ENCODE assay signal across 20 mouse cellular contexts in genomic region chr11:96966172-96966571, GRCm38 (mm10). TPM values are rescaled to one million over a fixed set of nuclear protein-coding genes. Genes with fewer than 3 reads are reported as not detected.
DNase-seq lines count a peak whose midpoint lies in the region; ATAC-seq and TF ChIP-seq lines count a peak whose summit lies in the region.
"Had no signal": no experiment of that assay in that cellular context is flagged by ENCODE, and none has a peak within 500 bp of the region (broad histone marks: within the 10 kb centered on the region; RNA-seq: fewer than 3 reads in every experiment).

No protein-coding gene starts in this region.

- no peaks in the 10 kb centered on the region for H3K27me3 ChIP-seq in kidney, embryonic 15.5 days
- no peaks in the 10 kb centered on the region for H3K27me3 ChIP-seq in CH12.LX (replicated peaks)
- no peaks in the 10 kb centered on the region for H3K27me3 ChIP-seq in liver, embryonic 16.5 days (ENCODE audit: control insufficient read depth, insufficient read depth, low read depth, low read length)
- H3K27me3 ChIP-seq: heart, embryonic 13.5 days; hindbrain, embryonic 15.5 days; neural tube, embryonic 15.5 days had no signal

- no peaks in the 10 kb centered on the region for H3K9me3 ChIP-seq in kidney, embryonic 15.5 days (replicated peaks)
- H3K9me3 ChIP-seq in CH12.LX (replicated peaks; ENCODE audit: low read length) = no peaks in the 10 kb centered on the region
- H3K9me3 ChIP-seq in liver, embryonic 16.5 days (replicated peaks; ENCODE audit: control insufficient read depth, low read length) = no peaks in the 10 kb centered on the region
- H3K9me3 ChIP-seq: heart, embryonic 13.5 days; hindbrain, embryonic 15.5 days; neural tube, embryonic 15.5 days had no signal

- peaks cover 22% of the 10 kb centered on the region for H3K79me2 ChIP-seq in CH12.LX (replicated peaks; ENCODE audit: control insufficient read depth, extremely low read depth, insufficient read depth, poor library complexity, severe bottlenecking)

- peaks cover 19% of the 10 kb centered on the region for H3K36me3 ChIP-seq in kidney, embryonic 15.5 days
- H3K36me3 ChIP-seq in CH12.LX (replicated peaks in 1 of 2; ENCODE audit: control insufficient read depth in 1 of 2, insufficient read depth in 1 of 2, low read length in 1 of 2) = peaks cover 26 to 51% of the 10 kb centered on the region in 2 experiments
- peaks cover 18% of the 10 kb centered on the region for H3K36me3 ChIP-seq in liver, embryonic 16.5 days (ENCODE audit: control insufficient read depth, insufficient read depth)

- H3K9ac ChIP-seq in kidney, embryonic 15.5 days = no peak overlapping the region
- peak overlapping the region; percentile 58 for H3K9ac ChIP-seq in CH12.LX (ENCODE audit: insufficient read depth, low read depth)
- no peak overlapping the region for H3K9ac ChIP-seq in liver, embryonic 16.5 days (ENCODE audit: low read depth, low read length)
- H3K9ac ChIP-seq: hindbrain, embryonic 15.5 days; neural tube, embryonic 15.5 days had no signal

- ATAC-seq in kidney, embryonic 15.5 days (replicated peaks; ENCODE audit: low FRiP score) = no peak
- no peak for ATAC-seq in liver, embryonic 16.5 days (ENCODE audit: low read depth)
- no peak for ATAC-seq in frontal cortex, adult (ENCODE audit: low TSS enrichment)
- ATAC-seq: forebrain, embryonic 16.5 days; midbrain, embryonic 16.5 days had no signal

- no peak overlapping the region for H3K4me2 ChIP-seq in kidney, embryonic 15.5 days
- H3K4me2 ChIP-seq in CH12.LX (ENCODE audit: insufficient read depth, low read depth, poor library complexity, severe bottlenecking) = peak overlapping the region; percentile 4; the same call in 1 of the 2 replicates
- no peak overlapping the region for H3K4me2 ChIP-seq in liver, embryonic 16.5 days (ENCODE audit: low read depth, low read length)
- H3K4me2 ChIP-seq: hindbrain, embryonic 15.5 days; neural tube, embryonic 15.5 days had no signal

- TF ChIP-seq EP300 in CH12.LX (IDR thresholded peaks at IDR 0.05; ENCODE audit: low read length) = no peak

- H3K4me3 ChIP-seq in kidney, embryonic 15.5 days (replicated peaks) = no peak overlapping the region
- H3K4me3 ChIP-seq in CH12.LX (replicated peaks in 1 of 3; ENCODE audit: low read depth in 2 of 3, low read length in 2 of 3, poor library complexity in 1 of 3) = no peak overlapping the region
- H3K4me3 ChIP-seq in bone marrow, adult 2 months (replicated peaks; ENCODE audit: control insufficient read depth, low read depth, low read length) = no peak overlapping the region
- H3K4me3 ChIP-seq in liver, embryonic 16.5 days (ENCODE audit: low read depth, low read length) = no peak overlapping the region
- H3K4me3 ChIP-seq: heart, embryonic 13.5 days; hindbrain, embryonic 15.5 days; neural tube, embryonic 15.5 days had no signal

- dilution Hi-C loops in CH12.LX (cut with MboI; ENCODE audit: extremely low pct_ligation_motif_present, extremely low pct_unique_long_range_greater_than_20kb, low sequenced_read_pairs) = no loop called here

- 85% methylated on average over 3 of the region's 3 CpGs for WGBS in kidney, embryonic 15.5 days
- WGBS in bone marrow, adult 2 months = 67% methylated on average over 3 of the region's 3 CpGs
- WGBS in liver, embryonic 16.5 days (ENCODE audit: insufficient replicate concordance) = 66% methylated on average over 3 of the region's 3 CpGs

- DNase-seq in kidney, adult 11 months = no peak
- DNase-seq in CH12.LX (ENCODE audit: extremely low read depth) = no peak
- DNase-seq in layer of hippocampus, adult 18-20 months (ENCODE audit: low spot score in 2 of 2) = no peak
- DNase-seq: adrenal gland, adult 8-10 months; cerebellum, adult 11 months; cerebellum, postnatal 14 days; embryo, embryonic 11 days; heart, postnatal 36 days; kidney, adult 18-20 months had no signal

- H3K27ac ChIP-seq in kidney, embryonic 15.5 days = peak overlapping the region; percentile 66
- peak overlapping the region; percentile 25; the same call in 1 of the 2 replicates for H3K27ac ChIP-seq in CH12.LX (ENCODE audit: insufficient read depth, low read depth)
- peak overlapping the region; percentile 47 for H3K27ac ChIP-seq in bone marrow, adult 2 months (ENCODE audit: control insufficient read depth, insufficient read depth, low read depth, low read length, poor library complexity)
- H3K27ac ChIP-seq in liver, embryonic 16.5 days (ENCODE audit: low read length) = peak overlapping the region; percentile 45
- H3K27ac ChIP-seq: hindbrain, embryonic 15.5 days; neural tube, embryonic 15.5 days had no signal

- no peak for TF ChIP-seq CTCF in CH12.LX (conservative IDR thresholded peaks at IDR 0.05 in 1 of 2, IDR thresholded peaks at IDR 0.05 in 1 of 2; ENCODE audit: low read depth in 2 of 2, low read length in 2 of 2)
- no peak for TF ChIP-seq CTCF in bone marrow, adult 2 months (IDR thresholded peaks at IDR 0.05; ENCODE audit: control insufficient read depth, insufficient read depth, low read length)

- H3K4me1 ChIP-seq in kidney, embryonic 15.5 days = peaks cover 43% of the 10 kb centered on the region
- H3K4me1 ChIP-seq in CH12.LX (ENCODE audit: control insufficient read depth in 1 of 2, insufficient read depth in 2 of 2) = peaks cover 10 to 57% of the 10 kb centered on the region in 2 experiments
- H3K4me1 ChIP-seq in bone marrow, adult 2 months (ENCODE audit: control insufficient read depth, insufficient read depth, low read length) = peaks cover 12% of the 10 kb centered on the region
- H3K4me1 ChIP-seq in liver, embryonic 16.5 days (ENCODE audit: control insufficient read depth, low read depth, low read length) = peaks cover 76% of the 10 kb centered on the region

- TF ChIP-seq POLR2A in CH12.LX (IDR thresholded peaks at IDR 0.05; ENCODE audit: low read depth, low read length) = no peak
- no peak for TF ChIP-seq POLR2A in bone marrow, adult 2 months (IDR thresholded peaks at IDR 0.05; ENCODE audit: borderline replicate concordance, control insufficient read depth, low read depth, low read length)

- in situ Hi-C loops in CH12.LX (cut with MboI; ENCODE audit: low pct_ligation_motif_present, low pct_unique_long_range_greater_than_20kb, low sequenced_read_pairs) = no loop called here

- TF ChIP-seq RAD21 in CH12.LX (IDR thresholded peaks at IDR 0.05; ENCODE audit: low read depth, low read length) = no peak

TF ChIP-seq in CH12.LX, 34 proteins besides CTCF, POLR2A, EP300 and RAD21:
- TF ChIP-seq SMC3 (IDR thresholded peaks at IDR 0.05; ENCODE audit: low read depth, low read length) (no peak), USF1 (IDR thresholded peaks at IDR 0.05; ENCODE audit: low read depth, low read length) (no peak), JUN (IDR thresholded peaks at IDR 0.05; ENCODE audit: insufficient read depth, low read depth, low read length) (no peak)

RNA-seq across cellular contexts. Expression of gene Sp2, which starts 16.6 kb away (rescaled TPM):
- 19.9 and 22.7 TPM in 2 replicates for polyA plus RNA-seq in kidney, embryonic 15.5 days (2015; fragmentation: Nextera tagmentation; extraction: Ambion mirVana)
- total RNA-seq in CH12.LX (2012; rRNA removed) = 2.1 and 2.8 TPM in 2 replicates
- total RNA-seq in CH12.LX (2014; rRNA removed) = 1.1 TPM in 2 replicates
- polyA plus RNA-seq in CH12.LX (2012; ENCODE audit: insufficient read length, low read depth) = 15.9 and 21.0 TPM in 2 replicates
- 14.6 and 16.9 TPM in 2 replicates for polyA plus RNA-seq in bone marrow, adult 2 months (2011; ENCODE audit: insufficient read depth, insufficient read length, low replicate concordance, missing spikeins)
- 15.8 and 18.6 TPM in 2 replicates for polyA plus RNA-seq in liver, embryonic 16.5 days (2015; fragmentation: Nextera tagmentation; extraction: Ambion mirVana)
- total RNA-seq in layer of hippocampus, adult 18-20 months (2021) = 10 to 100 TPM; 13.0 to 13.4 TPM

RNA-seq across cellular contexts. Expression of gene Pnpo, which starts 22.4 kb away (rescaled TPM):
- polyA plus RNA-seq in kidney, embryonic 15.5 days (2015; fragmentation: Nextera tagmentation; extraction: Ambion mirVana) = 34.3 and 42.6 TPM in 2 replicates
- total RNA-seq in CH12.LX (2012; rRNA removed) (38.5 and 42.9 TPM in 2 replicates), CH12.LX (2014; rRNA removed) (54.3 and 56.2 TPM in 2 replicates)
- 32.5 and 36.3 TPM in 2 replicates for polyA plus RNA-seq in CH12.LX (2012; ENCODE audit: insufficient read length, low read depth)
- polyA plus RNA-seq in bone marrow, adult 2 months (2011; ENCODE audit: insufficient read depth, insufficient read length, low replicate concordance, missing spikeins) = 65.6 and 132 TPM in 2 replicates
- 688 and 719 TPM in 2 replicates for polyA plus RNA-seq in liver, embryonic 16.5 days (2015; fragmentation: Nextera tagmentation; extraction: Ambion mirVana)
- 10 to 100 TPM; 34.2 to 35.0 TPM for total RNA-seq in layer of hippocampus, adult 18-20 months (2021)

RNA-seq across cellular contexts. Expression of gene Prr15l, which starts 38.3 kb away (rescaled TPM):
- polyA plus RNA-seq in kidney, embryonic 15.5 days (2015; fragmentation: Nextera tagmentation; extraction: Ambion mirVana) = 37.6 and 38.7 TPM in 2 replicates
- total RNA-seq in CH12.LX (2012; rRNA removed) = 0.08 TPM in 2 replicates
- not detected in 2 replicates for total RNA-seq in CH12.LX (2014; rRNA removed)
- 0.19 and 0.31 TPM in 2 replicates for polyA plus RNA-seq in CH12.LX (2012; ENCODE audit: insufficient read length, low read depth)
- polyA plus RNA-seq in bone marrow, adult 2 months (2011; ENCODE audit: insufficient read depth, insufficient read length, low replicate concordance, missing spikeins) = not detected in 2 replicates
- polyA plus RNA-seq in liver, embryonic 16.5 days (2015; fragmentation: Nextera tagmentation; extraction: Ambion mirVana) = 4.8 and 7.1 TPM in 2 replicates
- not detected for total RNA-seq in layer of hippocampus, adult 18-20 months (2021)
- total RNA-seq: layer of hippocampus, adult 8-10 months; left cerebral cortex, postnatal 25 days had no signal

RNA-seq across cellular contexts. Expression of gene Sp6, which starts 47.0 kb away (rescaled TPM):
- 1.4 and 1.5 TPM in 2 replicates for polyA plus RNA-seq in kidney, embryonic 15.5 days (2015; fragmentation: Nextera tagmentation; extraction: Ambion mirVana)
- total RNA-seq in CH12.LX (2012; rRNA removed) = 44.3 and 65.5 TPM in 2 replicates
- total RNA-seq in CH12.LX (2014; rRNA removed) = 15.8 and 18.4 TPM in 2 replicates
- 10.0 and 10.1 TPM in 2 replicates for polyA plus RNA-seq in CH12.LX (2012; ENCODE audit: insufficient read length, low read depth)
- 1.00 TPM in 1 of 2 replicates, not detected in the other for polyA plus RNA-seq in bone marrow, adult 2 months (2011; ENCODE audit: insufficient read depth, insufficient read length, low replicate concordance, missing spikeins)
- not detected in 2 replicates for polyA plus RNA-seq in liver, embryonic 16.5 days (2015; fragmentation: Nextera tagmentation; extraction: Ambion mirVana)
- total RNA-seq in layer of hippocampus, adult 18-20 months (2021) = 1 to 10 TPM in 1 of 2 experiments, under 1 TPM in 1; 0.79 to 1.1 TPM

RNA-seq across cellular contexts. Expression of gene Cdk5rap3, which starts 49.9 kb away (rescaled TPM):
- polyA plus RNA-seq in kidney, embryonic 15.5 days (2015; fragmentation: Nextera tagmentation; extraction: Ambion mirVana) = 78.9 and 79.5 TPM in 2 replicates
- total RNA-seq in CH12.LX (2012; rRNA removed) (96.3 and 112 TPM in 2 replicates), CH12.LX (2014; rRNA removed) (59.5 and 61.6 TPM in 2 replicates)
- polyA plus RNA-seq in CH12.LX (2012; ENCODE audit: insufficient read length, low read depth) = 70.3 and 80.0 TPM in 2 replicates
- 16.4 and 39.4 TPM in 2 replicates for polyA plus RNA-seq in bone marrow, adult 2 months (2011; ENCODE audit: insufficient read depth, insufficient read length, low replicate concordance, missing spikeins)
- 36.9 and 38.8 TPM in 2 replicates for polyA plus RNA-seq in liver, embryonic 16.5 days (2015; fragmentation: Nextera tagmentation; extraction: Ambion mirVana)
- total RNA-seq in layer of hippocampus, adult 18-20 months (2021) = 10 to 100 TPM; 34.9 to 35.3 TPM
